Mouse (Mus musculus): Measurements from ENCODE around the gene Ssbp4. TPM values are rescaled to one million over a fixed set of nuclear protein-coding genes. Genes with fewer than 3 reads are reported as not detected.
A peak's percentile ranks its signal among the peaks of the same experiment; 100 is the strongest.

The Ssbp4 gene
- total RNA-seq, 2 experiments from 2014 or later, result 9.2 to 14.4 TPM

DNA sequence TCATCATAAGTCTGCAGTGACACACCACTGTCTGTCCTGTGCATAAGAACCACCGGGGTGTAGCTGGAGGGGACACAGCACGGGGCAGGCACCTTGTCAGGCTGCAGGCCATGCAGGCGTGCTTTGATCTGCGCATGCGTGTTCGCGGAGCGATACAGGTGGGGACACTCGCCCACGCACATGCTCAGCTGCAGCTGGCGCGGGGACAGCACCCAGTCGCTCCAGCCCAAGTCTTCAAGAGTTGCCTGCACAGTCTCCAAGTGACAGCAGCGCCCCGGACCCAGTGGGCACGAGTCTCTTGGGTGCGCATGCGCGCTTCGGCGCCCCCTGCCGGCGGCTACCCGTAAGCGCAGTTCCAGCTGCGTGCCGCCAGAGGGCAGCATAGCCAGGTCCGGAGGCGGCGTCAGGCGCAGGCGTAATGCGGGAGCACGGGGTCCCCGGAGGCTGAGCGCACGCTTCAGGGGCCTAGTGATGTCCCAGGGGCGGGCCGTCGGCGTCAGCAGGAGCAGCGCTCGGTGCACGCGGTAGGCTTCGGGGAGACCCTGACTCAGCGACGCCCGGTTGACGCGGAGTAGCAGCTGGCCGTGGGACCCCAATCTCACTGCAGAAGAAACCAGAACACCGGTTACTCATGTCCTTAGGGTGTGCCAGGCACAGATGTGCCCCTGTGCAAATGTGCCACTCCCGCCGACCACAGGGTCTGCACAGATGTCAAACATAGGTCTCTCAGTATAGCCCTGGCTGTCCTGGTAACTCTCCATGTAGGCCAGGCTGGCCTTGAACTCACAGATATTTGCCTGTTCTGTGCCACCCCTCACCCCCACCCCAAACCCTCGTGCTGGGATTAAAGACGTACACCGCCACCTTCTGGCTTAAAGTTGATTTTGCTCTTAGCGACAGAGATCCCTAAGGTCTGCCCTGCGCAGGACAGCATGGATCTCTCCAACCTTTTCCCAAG, 21.2 kb upstream of the Ssbp4 start:
- peak overlapping the region; percentile 90 for H3K27ac ChIP-seq
- TF ChIP-seq CTCF (IDR thresholded peaks at IDR 0.05), result no peak
- intact Hi-C loops (cut with DNase I), result loop anchor here (1.0 to 5.0 kb wide), 3 partner anchors 17 to 72 kb away; partner anchors contain the start of gene Iqcn
- peak overlapping the region; percentile 74 for H3K4me3 ChIP-seq
- peak; percentile 91 for DNase-seq

- Histone ChIP-seq H3K27ac (peak overlapping the region; percentile 90), H3K4me3 (peak overlapping the region; percentile 74)
- no peak for DNase-seq
- intact Hi-C loops (cut with DNase I), result loop anchor here (2.0 to 5.0 kb wide), 2 partner anchors 16 to 73 kb away; partner anchors contain the start of gene Iqcn
- TF ChIP-seq CTCF (IDR thresholded peaks at IDR 0.05), result no peak
Observed at GRCm38 (mm10) chr8:70628986-70629490, 20.4 kb upstream of the Ssbp4 start.

GRCm38 (mm10) chr8:70627041-70627440, 18.4 kb upstream of the Ssbp4 start:
- intact Hi-C loops (cut with DNase I), result loop anchor here (5.0 kb wide), 1 partner anchor 75 kb away; the partner anchor contains the start of gene Iqcn
- no peak overlapping the region for H3K4me3 ChIP-seq

GRCm38 (mm10) chr8:70625104-70625503, 16.4 kb upstream of the Ssbp4 start:
- no peak overlapping the region for H3K4me3 ChIP-seq
- DNase-seq, result peak; percentile 79
- no peak overlapping the region for H3K27ac ChIP-seq
- TF ChIP-seq CTCF (IDR thresholded peaks at IDR 0.05), result peak; percentile 76
- intact Hi-C loops (cut with DNase I), result loop anchor here (5.0 kb wide), 1 partner anchor 77 kb away; the partner anchor contains the start of gene Iqcn

More at GRCm38 (mm10) chr8:70627041-70627440, 18.4 kb upstream of the Ssbp4 start:
- TF ChIP-seq CTCF (IDR thresholded peaks at IDR 0.05), result no peak
- no peak overlapping the region for H3K27ac ChIP-seq
- DNase-seq, result no peak

DNA sequence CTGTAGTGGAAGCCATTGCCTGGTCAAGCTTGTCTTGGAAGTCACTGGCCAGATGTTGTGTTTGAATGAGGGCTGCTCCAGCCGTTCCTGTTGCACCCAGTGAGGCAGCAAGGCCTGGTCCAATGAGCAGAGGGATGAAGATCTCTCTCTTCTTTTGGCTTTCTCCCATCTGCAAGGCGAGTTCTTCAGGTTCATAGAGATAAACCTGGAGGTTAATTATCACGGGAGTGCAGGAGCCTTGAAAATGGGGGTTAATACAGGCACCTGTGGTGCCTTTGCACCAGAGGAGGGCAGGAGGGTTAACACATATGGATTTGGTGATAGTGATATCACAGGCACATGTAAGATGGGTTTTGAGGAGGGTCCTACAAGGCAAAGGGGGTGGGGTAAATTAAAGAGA, 13.5 kb upstream of the Ssbp4 start:
- intact Hi-C loops (cut with DNase I), result loop anchor here (5.0 kb wide), 1 partner anchor 35 kb away; no protein-coding TSS in a partner anchor
- H3K27ac ChIP-seq, result no peak overlapping the region
- no peak for TF ChIP-seq CTCF (IDR thresholded peaks at IDR 0.05)
- no peak overlapping the region for H3K4me3 ChIP-seq
- DNase-seq, result no peak

DNA sequence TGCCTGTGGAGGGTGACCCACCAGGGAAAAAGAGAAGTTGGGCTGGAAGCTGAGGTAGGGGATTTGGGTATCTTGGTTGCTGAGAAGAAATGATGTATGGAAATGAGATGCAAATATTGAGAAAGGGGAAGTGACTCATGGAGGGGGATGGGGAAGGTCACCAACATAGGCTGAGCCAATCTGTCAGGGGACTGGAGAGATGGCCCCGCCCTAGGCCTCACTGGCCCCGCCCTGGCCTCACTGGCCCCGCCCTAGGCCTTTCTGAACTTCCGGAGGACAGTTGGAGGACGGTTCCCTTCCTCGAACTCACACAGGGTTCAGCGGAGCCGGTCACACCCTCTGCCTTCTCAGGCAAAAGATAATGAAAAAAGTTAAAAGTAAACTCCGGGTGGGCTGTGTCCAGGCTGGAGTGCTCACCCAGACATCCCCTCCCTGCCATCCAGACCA, 10.2 kb upstream of the Ssbp4 start:
- intact Hi-C loops (cut with DNase I), result no loop called here
- H3K4me3 ChIP-seq, result peak overlapping the region; percentile 33; the same call in 1 of the 2 replicates
- TF ChIP-seq CTCF (IDR thresholded peaks at IDR 0.05), result no peak
- H3K27ac ChIP-seq, result no peak overlapping the region
- no peak for DNase-seq

DNA sequence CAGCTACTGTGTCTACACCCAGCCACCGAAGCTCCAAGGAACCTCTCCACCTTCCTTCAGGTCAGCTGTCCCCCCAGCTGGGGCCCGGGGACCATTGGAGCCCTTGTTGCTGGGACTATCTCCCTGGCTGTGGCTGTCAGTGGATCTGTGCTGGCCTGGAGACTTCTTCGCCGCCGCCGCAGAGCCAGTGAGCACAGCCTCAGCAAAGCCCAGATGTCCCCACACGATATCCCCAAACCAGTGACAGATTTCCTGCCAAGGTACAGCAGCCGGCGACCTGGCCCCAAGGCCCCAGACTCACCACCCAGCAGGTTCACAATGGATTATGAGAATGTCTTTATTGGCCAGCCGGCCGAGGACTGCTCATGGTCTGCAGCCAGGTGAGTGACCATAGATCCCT, 9.3 kb upstream of the Ssbp4 start:
- intact Hi-C loops (cut with DNase I), result no loop called here
- TF ChIP-seq CTCF (IDR thresholded peaks at IDR 0.05), result no peak

GRCm38 (mm10) chr8:70616645-70617044, 8.0 kb upstream of the Ssbp4 start:
- intact Hi-C loops (cut with DNase I), result no loop called here
- Histone ChIP-seq H3K27ac (peak overlapping the region; percentile 9; the same call in 1 of the 2 replicates), H3K4me3 (peak overlapping the region; percentile 45)
- no peak for TF ChIP-seq CTCF (IDR thresholded peaks at IDR 0.05)
- DNase-seq, result no peak

More for the DNA sequence above, 9.3 kb upstream of the Ssbp4 start:
- no peak for DNase-seq
- Histone ChIP-seq H3K27ac (peak overlapping the region; percentile 49), H3K4me3 (peak overlapping the region; percentile 45)

- H3K4me3 ChIP-seq, result peak within 1 kb of the TSS; percentile 45
- no peak for TF ChIP-seq CTCF (IDR thresholded peaks at IDR 0.05)
Observed at GRCm38 (mm10) chr8:70615894-70616293, 7.2 kb upstream of the Ssbp4 start, which contains the start of gene Lrrc25. Lrrc25 (plus strand) TSS chr8:70616155.

DNA sequence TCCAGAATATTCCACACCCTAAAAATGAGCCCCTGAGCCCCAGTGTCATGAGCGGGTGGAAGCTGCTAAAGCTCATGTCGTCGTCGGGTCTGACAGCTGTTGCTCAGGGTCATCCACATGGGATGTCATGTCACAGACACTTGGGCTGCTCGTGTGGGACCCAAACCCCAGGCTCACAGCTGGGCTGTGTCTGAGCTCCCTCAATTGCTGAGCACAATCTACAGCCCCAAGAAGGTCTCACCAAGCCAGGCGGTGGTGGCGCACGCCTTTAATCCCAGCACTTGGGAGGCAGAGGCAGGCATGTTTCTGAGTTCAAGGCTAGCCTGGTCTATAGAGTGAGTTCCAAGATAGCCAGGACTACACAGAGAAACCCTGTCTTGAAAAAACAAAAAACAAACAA, 6.6 kb upstream of the Ssbp4 start:
- Histone ChIP-seq H3K27ac (no peak overlapping the region), H3K4me3 (no peak overlapping the region)
- intact Hi-C loops (cut with DNase I), result no loop called here
- no peak for TF ChIP-seq CTCF (IDR thresholded peaks at IDR 0.05)
- DNase-seq, result no peak

More at GRCm38 (mm10) chr8:70615894-70616293, 7.2 kb upstream of the Ssbp4 start, which contains the start of gene Lrrc25:
- DNase-seq, result no peak
- intact Hi-C loops (cut with DNase I), result no loop called here
- H3K27ac ChIP-seq, result peak within 1 kb of the TSS; percentile 35; the same call in 1 of the 2 replicates

GRCm38 (mm10) chr8:70614469-70614868, 5.8 kb upstream of the Ssbp4 start:
- Histone ChIP-seq H3K27ac (no peak overlapping the region), H3K4me3 (no peak overlapping the region)
- intact Hi-C loops (cut with DNase I), result loop anchor here (5.0 kb wide), 1 partner anchor 38 kb away; no protein-coding TSS in a partner anchor
- DNase-seq, result no peak
- no peak for TF ChIP-seq CTCF (IDR thresholded peaks at IDR 0.05)

GRCm38 (mm10) chr8:70613763-70614162, 5.1 kb upstream of the Ssbp4 start:
- intact Hi-C loops (cut with DNase I), result loop anchor here (2.0 to 5.0 kb wide), 2 partner anchors 15 to 39 kb away; no protein-coding TSS in a partner anchor
- TF ChIP-seq CTCF (IDR thresholded peaks at IDR 0.05), result no peak
- DNase-seq, result no peak
- no peak overlapping the region for H3K27ac ChIP-seq
- no peak overlapping the region for H3K4me3 ChIP-seq

All from gastrocnemius, adult 2 months (tissue).